Mouse (Mus musculus) intestine, embryonic 14.5 days (tissue): ENCODE measurements at regions not wholly inside any gene's neighbourhood (a gene's known extent, or its start where the extent isn't known, plus 50 kb on each side); places are given as distances from the start of the nearest gene placed in this dataset.

Experiments
- ATAC-seq: fragments of 200-750 bp; cut with Nextera tagmentation; replicated peaks from 2 replicates; pipeline ENCODE4 v1.8.0; 2017; ENCODE audit warnings: low read depth, moderate number of reproducible peaks, moderate TSS enrichment, moderate library complexity; ENCODE audit not compliant: low FRiP score, low TSS enrichment
- DNase-seq: peaks from one replicate; pipeline ENCODE4 v3.0.0-alpha.2; 2018; ENCODE audit warnings: low spot score
- H3K27ac ChIP-seq: fragments of 300-500 bp; sonication (generic); 2 replicates; pipeline ENCODE4 v1.5.1; 2014; ENCODE audit warnings: low read depth, mild to moderate bottlenecking, control low read depth
- H3K27me3 ChIP-seq: fragments of 300-500 bp; sonication (generic); replicated peaks from 2 replicates; pipeline ENCODE4 v1.6.1; 2014; ENCODE audit warnings: low read length, control low read depth; ENCODE audit not compliant: control insufficient read depth, insufficient read depth
- H3K36me3 ChIP-seq: fragments of 300-500 bp; sonication (generic); 2 replicates; pipeline ENCODE4 v1.6.1; 2014; ENCODE audit warnings: low read length, control low read depth; ENCODE audit not compliant: control insufficient read depth, insufficient read depth
- H3K4me1 ChIP-seq: fragments of 300-500 bp; sonication (generic); replicated peaks from 2 replicates; pipeline ENCODE4 v1.6.1; 2014; ENCODE audit warnings: low read length, control low read depth, mixed read lengths; ENCODE audit not compliant: control insufficient read depth, insufficient read depth
- H3K4me2 ChIP-seq: fragments of 300-500 bp; sonication (generic); 2 replicates; pipeline ENCODE4 v1.6.1; 2014; ENCODE audit warnings: low read length
- H3K4me3 ChIP-seq: fragments of 300-500 bp; sonication (generic); 2 replicates; pipeline ENCODE4 v1.5.1; 2014; ENCODE audit warnings: low read depth, low read length, control low read depth, mixed read lengths
- H3K9ac ChIP-seq: fragments of 300-500 bp; sonication (generic); 2 replicates; pipeline ENCODE4 v1.6.1; 2014; ENCODE audit warnings: mild to moderate bottlenecking, low read length
- H3K9me3 ChIP-seq: fragments of 300-500 bp; sonication (generic); 2 replicates; pipeline ENCODE4 v1.6.1; 2016; ENCODE audit warnings: low read length, control low read depth; ENCODE audit not compliant: control insufficient read depth
- WGBS: fragments of 180-500 bp; shearing (Covaris S2); extraction: QIAGEN DNeasy Blood & Tissue Kit; methylation state at CpG from one replicate; pipeline ENCODE4 v1.1.7; 2014; 5-methylcytosine and 5-hydroxymethylcytosine counted together

- Histone ChIP-seq H3K27me3 (no peaks in the 10 kb centered on the region), H3K9me3 (no peaks in the 10 kb centered on the region), H3K36me3 (no peaks in the 10 kb centered on the region), H3K4me1 (0 out of 2 replicates have a peak, but pooled peaks cover 2% of the 10 kb centered on the region), H3K9ac (no peak overlapping the region), H3K4me2 (no peak overlapping the region), H3K4me3 (no peak overlapping the region), H3K27ac (no peak overlapping the region)
- WGBS, result 60% methylated on average over 9 of the region's 9 CpGs
- DNase-seq (peak; percentile 31), ATAC-seq (no peak)
Observed at GRCm38 (mm10) chr1:51622181-51622862, 144.1 kb upstream of the Nabp1 start.

GRCm38 (mm10) chr1:51621062-51621461, 142.8 kb upstream of the Nabp1 start:
- no peak overlapping the region for H3K27ac ChIP-seq
- no peaks in the 10 kb centered on the region for H3K9me3 ChIP-seq
- H3K4me1 ChIP-seq, result 0 out of 2 replicates have a peak, but pooled peaks cover 2% of the 10 kb centered on the region

GRCm38 (mm10) chr1:51617502-51618251, 139.5 kb upstream of the Nabp1 start:
- Histone ChIP-seq H3K4me1 (0 out of 2 replicates have a peak, but pooled peaks cover 2% of the 10 kb centered on the region), H3K9me3 (no peaks in the 10 kb centered on the region), H3K4me3 (no peak overlapping the region), H3K9ac (no peak overlapping the region), H3K4me2 (no peak overlapping the region), H3K36me3 (no peaks in the 10 kb centered on the region), H3K27ac (no peak overlapping the region), H3K27me3 (no peaks in the 10 kb centered on the region)
- DNase-seq, result peak; percentile 52
- 47% methylated on average over 13 of the region's 13 CpGs for whole genome bisulfite sequencing
- ATAC-seq, result no peak

More at GRCm38 (mm10) chr1:51621062-51621461, 142.8 kb upstream of the Nabp1 start:
- ATAC-seq (no peak), DNase-seq (peak; percentile 10)
- H3K4me2 ChIP-seq, result no peak overlapping the region
- no peak overlapping the region for H3K9ac ChIP-seq
- 76% methylated on average over 6 of the region's 6 CpGs for WGBS
- H3K4me3 ChIP-seq, result no peak overlapping the region
- H3K27me3 ChIP-seq, result no peaks in the 10 kb centered on the region
- H3K36me3 ChIP-seq, result no peaks in the 10 kb centered on the region

GRCm38 (mm10) chr1:51616091-51616490, 137.9 kb upstream of the Nabp1 start:
- Histone ChIP-seq H3K9ac (no peak overlapping the region), H3K27me3 (no peaks in the 10 kb centered on the region), H3K36me3 (no peaks in the 10 kb centered on the region), H3K4me1 (0 out of 2 replicates have a peak, but pooled peaks cover 2% of the 10 kb centered on the region), H3K9me3 (no peaks in the 10 kb centered on the region), H3K27ac (no peak overlapping the region), H3K4me2 (no peak overlapping the region), H3K4me3 (no peak overlapping the region)
- 95% methylated on average over 1 of the region's 1 CpGs for WGBS
- ATAC-seq (no peak), DNase-seq (peak; percentile 38)

GRCm38 (mm10) chr1:51615523-51615922, 137.3 kb upstream of the Nabp1 start:
- peak; percentile 59 for DNase-seq
- no peak overlapping the region for H3K4me2 ChIP-seq
- no peaks in the 10 kb centered on the region for H3K36me3 ChIP-seq
- no peaks in the 10 kb centered on the region for H3K27me3 ChIP-seq
- no peak overlapping the region for H3K27ac ChIP-seq
- H3K4me3 ChIP-seq, result no peak overlapping the region
- no peak for ATAC-seq
- no peak overlapping the region for H3K9ac ChIP-seq
- WGBS, result 30% methylated on average over 6 of the region's 6 CpGs
- no peaks in the 10 kb centered on the region for H3K9me3 ChIP-seq
- H3K4me1 ChIP-seq, result 0 out of 2 replicates have a peak, but pooled peaks cover 2% of the 10 kb centered on the region

- no peak for ATAC-seq
- Histone ChIP-seq H3K4me2 (no peak overlapping the region), H3K36me3 (no peaks in the 10 kb centered on the region), H3K4me1 (0 out of 2 replicates have a peak, but pooled peaks cover 2% of the 10 kb centered on the region), H3K9me3 (no peaks in the 10 kb centered on the region), H3K27ac (no peak overlapping the region), H3K27me3 (no peaks in the 10 kb centered on the region), H3K9ac (no peak overlapping the region), H3K4me3 (no peak overlapping the region)
- DNase-seq, result no peak
Observed at GRCm38 (mm10) chr1:51614700-51615099, 136.5 kb upstream of the Nabp1 start.

- H3K36me3 ChIP-seq, result no peaks in the 10 kb centered on the region
- no peak overlapping the region for H3K4me3 ChIP-seq
- WGBS, result 87% methylated on average over 5 of the region's 5 CpGs
- no peak overlapping the region for H3K9ac ChIP-seq
- ATAC-seq, result no peak
- peak; percentile 10 for DNase-seq
- H3K9me3 ChIP-seq, result no peaks in the 10 kb centered on the region
- H3K27me3 ChIP-seq, result no peaks in the 10 kb centered on the region
- H3K27ac ChIP-seq, result no peak overlapping the region
- no peaks in the 10 kb centered on the region; the same call in 1 of the 2 replicates for H3K4me1 ChIP-seq
- H3K4me2 ChIP-seq, result no peak overlapping the region
Observed at GRCm38 (mm10) chr1:51609295-51609694, 131.1 kb upstream of the Nabp1 start.

- WGBS, result 37% methylated on average over 8 of the region's 8 CpGs
Observed at GRCm38 (mm10) chr1:51607437-51607855, 129.2 kb upstream of the Nabp1 start.

More at GRCm38 (mm10) chr1:51607437-51607855, 129.2 kb upstream of the Nabp1 start:
- no peak for ATAC-seq
- Histone ChIP-seq H3K36me3 (no peaks in the 10 kb centered on the region), H3K4me1 (no peaks in the 10 kb centered on the region; the same call in 1 of the 2 replicates), H3K27me3 (no peaks in the 10 kb centered on the region), H3K9me3 (no peaks in the 10 kb centered on the region), H3K9ac (no peak overlapping the region), H3K27ac (no peak overlapping the region), H3K4me2 (no peak overlapping the region), H3K4me3 (no peak overlapping the region)
- DNase-seq, result peak; percentile 51
